Mouse (Mus musculus): ENCODE measurements around the gene Megf11.
A peak's percentile ranks its signal among the peaks of the same experiment; 100 is the strongest.

Megf11 gene

GRCm38 (mm10) chr9:64385511-64386465 lies at the start of gene Megf11:
TSS of gene Megf11 (plus strand) at chr9:64385626.
- DNase-seq, result peak; percentile 83

- no peak for DNase-seq
These were observed 49.6 kb upstream of the Megf11 start for GRCm38 (mm10) chr9:64335825-64336224.

- DNase-seq, result peak; percentile 16
These were observed 46.1 kb upstream of the Megf11 start for GRCm38 (mm10) chr9:64339361-64339760.

- peak; percentile 87 for DNase-seq
These were observed 44.8 kb upstream of the Megf11 start for GRCm38 (mm10) chr9:64340351-64341253.

- DNase-seq, result no peak
These were observed 44.2 kb upstream of the Megf11 start, which contains the start of gene Dis3l for GRCm38 (mm10) chr9:64341254-64341566. TSS of gene Dis3l (minus strand) at chr9:64341288.

- no peak for DNase-seq
These were observed 43.8 kb upstream of the Megf11 start for GRCm38 (mm10) chr9:64341671-64342070.

GRCm38 (mm10) chr9:64343656-64344055 lies 41.8 kb upstream of the Megf11 start:
- no peak for DNase-seq

GRCm38 (mm10) chr9:64345931-64346330 lies 39.5 kb upstream of the Megf11 start:
- DNase-seq, result no peak

- peak; percentile 64 for DNase-seq
These were observed 38.0 kb upstream of the Megf11 start for GRCm38 (mm10) chr9:64347377-64347776.

- DNase-seq, result no peak
These were observed 35.9 kb upstream of the Megf11 start for GRCm38 (mm10) chr9:64349490-64349889.

GRCm38 (mm10) chr9:64351191-64351590 lies 34.2 kb upstream of the Megf11 start:
- DNase-seq, result peak; percentile 11

GRCm38 (mm10) chr9:64355627-64356026 lies 29.8 kb upstream of the Megf11 start:
- no peak for DNase-seq

- DNase-seq, result no peak
These were observed 24.0 kb upstream of the Megf11 start for GRCm38 (mm10) chr9:64361231-64361950.

GRCm38 (mm10) chr9:64369871-64370270 lies 15.6 kb upstream of the Megf11 start:
- DNase-seq, result no peak

GRCm38 (mm10) chr9:64371305-64371819 lies 14.1 kb upstream of the Megf11 start:
- no peak for DNase-seq

GRCm38 (mm10) chr9:64376380-64376779 lies 9.0 kb upstream of the Megf11 start:
- no peak for DNase-seq

- no peak for DNase-seq
These were observed 2.2 kb upstream of the Megf11 start for GRCm38 (mm10) chr9:64383021-64383788.

GRCm38 (mm10) chr9:64386466-64387211 lies 1.2 kb downstream of the Megf11 start:
- peak; percentile 49 for DNase-seq

GRCm38 (mm10) chr9:64389576-64390292 lies 4.3 kb downstream of the Megf11 start:
- no peak for DNase-seq

GRCm38 (mm10) chr9:64393914-64394596 lies 8.6 kb downstream of the Megf11 start:
- peak; percentile 79 for DNase-seq
